Mouse (Mus musculus): ENCODE data around the gene Tcp11.

GRCm38 (mm10) chr17:28042299-28042771 lies 38.1 kb downstream of the Tcp11 start:
- TF ChIP-seq CTCF (IDR thresholded peaks at IDR 0.05; ENCODE audit: borderline replicate concordance, insufficient read depth, low read depth, low read length) (peak; percentile 61), POLR2A (IDR thresholded peaks at IDR 0.05; ENCODE audit: borderline replicate concordance, insufficient read depth, low read length) (no peak)

All from cerebellum, adult 2 months (tissue).